Mouse (Mus musculus) splenic B cell, adult 2 months (primary cell): Measurements from ENCODE around the gene Armh2.
"Not testable (repeated sequence)": the region's sequence is repeated elsewhere in the genome, so short reads cannot be mapped to it uniquely, and the experiment has no call there.

ENCODE experiments used
- DNase-seq: peaks from one replicate; pipeline ENCODE4 v3.0.0-alpha.2; 2011; ENCODE audit warnings: low read depth, low spot score
- H3K27me3 ChIP-seq: 2 replicates; pipeline ENCODE4 v1.6.1; 2012; ENCODE audit warnings: mild to moderate bottlenecking, low read length, moderate library complexity, mixed read lengths; ENCODE audit not compliant: control insufficient read depth, poor library complexity, insufficient read depth, severe bottlenecking
- H3K36me3 ChIP-seq: 2 replicates; pipeline ENCODE4 v1.6.1; 2012; ENCODE audit warnings: mild to moderate bottlenecking, low read length, moderate library complexity, mixed read lengths; ENCODE audit not compliant: control insufficient read depth, poor library complexity, insufficient read depth, severe bottlenecking

The Armh2 gene

DNA sequence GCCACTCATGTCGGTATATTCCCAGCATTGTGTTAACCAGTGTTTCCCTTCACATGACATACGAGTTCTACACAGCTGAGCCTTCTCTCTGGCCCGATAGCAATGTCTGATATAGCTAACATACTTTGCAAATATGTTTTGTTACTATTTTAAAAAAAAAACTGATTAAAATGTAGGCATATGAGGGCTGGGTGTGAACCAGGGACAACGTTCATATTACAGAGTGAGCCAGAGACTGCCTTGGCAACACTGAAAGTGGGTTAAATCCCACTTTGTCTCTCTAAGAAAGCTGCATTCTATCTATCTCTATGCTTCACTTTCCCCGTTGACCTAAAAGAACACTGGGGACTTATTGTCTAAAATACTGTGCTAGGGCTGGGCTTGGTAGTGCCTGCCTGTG is 11.9 kb upstream of the Armh2 start:
- Histone ChIP-seq H3K27me3 (no peaks in the 10 kb centered on the region), H3K36me3 (peaks cover 34% of the 10 kb centered on the region; the same call in 1 of the 2 replicates)
- DNase-seq: no peak

DNA sequence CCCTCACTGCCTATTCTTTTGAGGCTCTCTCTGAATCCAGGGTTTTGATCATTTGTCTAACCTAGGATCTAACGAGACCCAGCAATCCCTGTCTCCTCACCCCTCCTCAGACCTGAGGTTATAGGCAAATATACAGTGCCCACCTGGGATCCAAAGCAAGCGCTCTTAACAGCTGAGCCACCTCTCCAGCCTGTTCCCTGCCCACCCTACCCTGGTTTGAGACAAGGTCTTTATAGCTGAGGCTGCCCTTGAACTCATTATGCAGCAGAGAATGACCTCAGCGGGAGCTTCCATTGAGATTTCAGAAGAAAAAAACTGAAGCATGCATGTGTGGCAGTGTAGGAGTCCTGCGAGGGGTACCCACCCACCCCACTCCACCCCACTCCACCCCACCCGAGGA is 6.5 kb upstream of the Armh2 start:
- DNase-seq: no peak
- Histone ChIP-seq H3K27me3 (no peaks in the 10 kb centered on the region), H3K36me3 (peaks cover 15% of the 10 kb centered on the region)

DNA sequence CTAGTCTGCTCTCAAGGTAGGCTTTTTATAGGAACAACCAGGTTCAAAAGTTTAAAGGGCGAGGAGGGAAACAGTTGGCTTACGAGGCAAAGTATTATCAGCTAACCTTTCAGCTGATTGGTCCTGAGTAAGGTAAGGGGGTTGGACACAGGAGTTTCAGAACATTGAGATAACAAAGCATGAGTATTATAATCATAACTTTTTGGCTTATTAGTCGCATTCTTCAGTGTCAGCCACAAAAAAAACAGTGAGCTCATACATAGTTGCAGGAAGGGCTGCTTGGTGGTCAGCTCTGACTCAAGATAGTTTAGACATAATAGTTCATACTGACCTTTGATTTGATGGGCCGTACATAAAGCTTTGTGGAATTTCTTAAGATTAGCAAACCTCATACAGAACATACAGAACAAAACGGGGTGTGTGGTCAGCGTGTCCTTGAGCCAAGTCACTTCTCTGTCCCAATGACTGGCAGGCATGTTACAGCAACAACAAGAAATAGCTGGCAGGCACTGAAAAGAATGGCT is 5.4 kb upstream of the Armh2 start:
- Histone ChIP-seq H3K27me3 (no peaks in the 10 kb centered on the region), H3K36me3 (peaks cover 13% of the 10 kb centered on the region)
- DNase-seq: no peak

DNA sequence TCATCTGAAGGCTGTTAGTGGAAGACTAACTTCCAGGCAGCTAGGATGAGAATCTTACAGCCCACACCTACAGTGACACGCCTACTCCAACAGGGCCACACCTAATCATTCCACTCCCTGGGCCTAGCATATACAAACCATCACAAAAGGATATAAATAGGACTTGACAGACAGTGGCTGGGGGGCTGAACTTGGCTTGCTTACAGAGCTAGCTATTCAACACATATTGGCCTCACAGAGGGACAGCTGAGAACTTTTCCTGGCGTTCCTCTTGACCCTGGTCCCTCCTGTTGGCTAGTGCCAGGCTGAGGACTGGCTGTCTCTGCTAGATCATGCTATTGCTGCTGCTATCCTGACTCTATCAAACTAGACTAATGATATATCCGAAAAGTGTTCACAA is 6.8 kb downstream of the Armh2 start:
- no peak for DNase-seq
- Histone ChIP-seq H3K27me3 (no peaks in the 10 kb centered on the region), H3K36me3 (no peaks in the 10 kb centered on the region; the same call in 1 of the 2 replicates)

DNA sequence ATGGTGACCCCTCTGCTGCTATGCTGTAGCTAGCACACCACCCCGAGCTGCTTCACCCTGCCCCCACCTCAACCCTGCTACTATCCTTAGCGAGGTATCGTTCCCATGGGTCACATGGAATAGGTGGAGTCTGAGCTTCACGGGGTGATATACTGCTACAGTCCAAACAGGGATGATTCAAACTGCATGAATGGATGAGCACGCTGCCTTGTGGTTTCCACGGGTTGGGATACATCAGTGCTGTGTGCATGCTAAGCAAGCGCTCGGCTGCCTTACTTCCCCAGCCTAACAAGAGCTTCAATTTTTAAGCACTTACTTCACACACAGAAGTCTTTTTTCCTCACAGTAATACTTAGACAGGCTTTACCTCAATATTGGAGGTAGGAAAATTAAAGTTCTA is 9.8 kb downstream of the Armh2 start:
- Histone ChIP-seq H3K36me3 (no peaks in the 10 kb centered on the region; the same call in 1 of the 2 replicates), H3K27me3 (no peaks in the 10 kb centered on the region)
- no peak for DNase-seq

GRCm38 (mm10) chr13:24751396-24751795 is 10.4 kb downstream of the Armh2 start:
- no peak for DNase-seq
- no peaks in the 10 kb centered on the region for H3K27me3 ChIP-seq
- no peaks in the 10 kb centered on the region; the same call in 1 of the 2 replicates for H3K36me3 ChIP-seq

DNA sequence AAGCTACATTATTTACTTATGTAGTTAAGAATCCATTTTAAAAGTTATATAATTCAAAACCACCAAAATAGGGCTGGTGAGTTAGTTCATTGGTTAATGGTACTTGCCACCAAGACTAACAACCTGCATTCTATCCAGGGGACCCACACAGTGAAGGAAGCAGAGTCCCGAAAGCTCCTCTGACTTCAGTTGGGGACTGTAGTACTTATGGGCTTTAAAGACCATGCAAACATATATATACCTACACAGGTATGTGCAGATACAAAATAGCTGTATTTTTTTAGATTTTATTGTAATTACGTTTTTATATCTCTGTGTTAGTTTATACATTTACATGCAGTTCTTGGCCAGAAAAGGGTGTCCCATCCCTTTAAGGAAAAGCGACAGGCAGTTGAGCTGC is 15.7 kb downstream of the Armh2 start:
- Histone ChIP-seq H3K27me3 (no peaks in the 10 kb centered on the region), H3K36me3 (no peaks in the 10 kb centered on the region)
- no peak for DNase-seq

- Histone ChIP-seq H3K36me3 (no peaks in the 10 kb centered on the region), H3K27me3 (no peaks in the 10 kb centered on the region)
- DNase-seq: no peak
Measured at GRCm38 (mm10) chr13:24757820-24758564, 17.0 kb downstream of the Armh2 start.

DNA sequence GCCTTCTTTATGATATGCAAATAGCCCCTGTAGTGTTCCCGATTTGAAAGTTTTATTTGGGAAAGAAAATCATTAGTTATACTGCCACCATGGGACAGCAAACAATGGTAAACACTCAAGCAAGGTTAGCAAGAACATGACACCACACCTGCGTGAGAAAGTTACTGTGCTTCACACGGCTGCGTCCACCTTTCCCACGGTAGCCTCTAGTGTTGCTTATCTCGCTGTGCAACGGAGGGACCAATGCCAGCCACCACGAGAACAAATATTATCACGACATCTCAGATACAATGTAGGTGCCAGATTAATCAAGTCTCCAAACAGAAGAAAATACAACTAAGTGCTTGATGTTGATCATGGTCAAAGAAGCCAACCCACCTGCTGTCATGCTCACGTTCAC is 18.4 kb downstream of the Armh2 start:
- H3K27me3 ChIP-seq: no peaks in the 10 kb centered on the region
- no peak for DNase-seq
- no peaks in the 10 kb centered on the region for H3K36me3 ChIP-seq

GRCm38 (mm10) chr13:24760351-24760870 is 19.4 kb downstream of the Armh2 start:
- no peak for DNase-seq
- Histone ChIP-seq H3K36me3 (no peaks in the 10 kb centered on the region), H3K27me3 (no peaks in the 10 kb centered on the region)

- DNase-seq: no peak
- Histone ChIP-seq H3K27me3 (no peaks in the 10 kb centered on the region), H3K36me3 (no peaks in the 10 kb centered on the region)
Measured at GRCm38 (mm10) chr13:24761083-24761402, 20.0 kb downstream of the Armh2 start.

DNA sequence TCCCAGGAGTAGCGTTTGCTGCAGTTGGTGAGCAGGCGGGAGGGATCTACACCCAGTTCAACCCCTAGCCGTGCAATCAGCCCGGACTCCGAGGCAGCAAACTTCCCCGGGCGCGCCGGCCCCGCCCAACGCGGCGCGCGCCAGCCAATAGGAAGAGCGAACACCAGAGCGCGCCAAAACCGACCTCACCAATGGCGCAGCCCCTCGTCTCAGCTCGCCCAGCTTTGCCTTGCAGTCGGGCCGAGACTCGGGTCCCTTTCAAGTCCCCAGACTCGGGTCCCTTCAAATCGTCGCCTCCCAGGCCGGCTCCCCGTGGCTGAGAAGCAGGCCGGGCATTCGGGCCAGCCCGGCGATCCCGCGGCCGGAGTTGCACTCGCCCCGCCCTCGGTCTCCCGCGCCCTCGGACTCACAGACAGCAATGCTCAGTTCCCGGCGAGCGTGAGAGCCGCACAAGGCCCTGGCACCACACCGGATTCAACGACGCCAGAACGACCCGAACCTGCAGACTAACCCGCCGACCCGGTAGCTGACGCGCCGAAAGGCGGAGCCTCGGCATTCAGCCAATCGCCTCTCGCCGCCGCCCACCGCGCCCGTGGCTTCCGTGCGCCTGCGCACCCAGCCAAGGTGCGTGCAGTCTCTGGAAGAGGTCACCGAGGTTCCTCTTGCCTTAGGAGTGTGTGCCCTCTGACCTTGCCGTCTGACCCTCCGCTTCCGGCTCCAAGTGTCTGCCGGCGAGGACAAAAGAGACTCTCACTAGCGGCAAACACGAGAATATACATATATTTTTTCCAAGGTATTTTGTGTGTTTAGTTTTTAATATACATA is 20.6 kb downstream of the Armh2 start, which contains the start of gene Gmnn:
TSS of gene Gmnn (minus strand) at position 521 of the 825 bp plus-strand sequence.
- peak; percentile 92 for DNase-seq
- no peaks in the 10 kb centered on the region for H3K36me3 ChIP-seq
- no peaks in the 10 kb centered on the region for H3K27me3 ChIP-seq

DNA sequence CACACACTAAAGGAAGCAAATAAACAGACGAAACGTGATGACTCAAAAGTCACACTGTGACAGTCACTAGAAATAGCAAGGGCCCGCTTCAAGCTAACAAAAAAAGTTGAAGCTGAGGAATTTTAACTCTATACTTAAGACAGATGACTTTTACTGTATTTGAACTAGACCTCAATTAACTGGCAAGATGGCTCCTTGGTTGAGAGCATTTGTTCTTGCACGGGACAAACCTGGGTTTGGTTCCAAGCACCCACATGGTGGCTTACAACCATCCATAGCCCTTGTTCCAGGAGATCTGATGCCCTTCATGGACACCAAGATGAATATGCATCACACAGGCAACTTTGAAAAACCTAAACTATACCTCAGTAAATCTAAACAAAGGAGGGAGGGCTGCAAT is 21.2 kb downstream of the Armh2 start:
- H3K27me3 ChIP-seq: no peaks in the 10 kb centered on the region
- DNase-seq: no peak
- no peaks in the 10 kb centered on the region for H3K36me3 ChIP-seq

GRCm38 (mm10) chr13:24767809-24768208 is 26.8 kb downstream of the Armh2 start:
- H3K36me3 ChIP-seq, H3K27me3 ChIP-seq: not testable (repeated sequence)
- DNase-seq: peak; percentile 35

GRCm38 (mm10) chr13:24771482-24771881 is 30.4 kb downstream of the Armh2 start:
- not testable (repeated sequence) for DNase-seq, H3K27me3 ChIP-seq, H3K36me3 ChIP-seq
